Mouse (Mus musculus): ENCODE results near the gene Rab19.

- TF ChIP-seq EP300 (optimal IDR thresholded peaks at IDR 0.05) (no peak), CTCF (IDR thresholded peaks at IDR 0.05; ENCODE audit: low read depth) (no peak)
These were observed 52.2 kb downstream of the Rab19 start for GRCm38 (mm10) chr6:39433174-39433573.

Measured in stomach, postnatal 0 days (tissue).